Mouse (Mus musculus) ovary, postnatal 10 days (tissue): ENCODE results near the gene Maml2.

Source experiments
- DNase-seq: peaks from one replicate; pipeline ENCODE4 v3.0.0; 2022; ENCODE audit warnings: low spot score

Maml2 gene

GRCm38 (mm10) chr9:13566154-13566885 is 268.6 kb downstream of the Maml2 start:
- DNase-seq: no peak

GRCm38 (mm10) chr9:13569023-13569422 is 271.3 kb downstream of the Maml2 start:
- DNase-seq: no peak

GRCm38 (mm10) chr9:13572847-13573246 is 275.1 kb downstream of the Maml2 start:
- no peak for DNase-seq

- no peak for DNase-seq
Observed at GRCm38 (mm10) chr9:13574059-13574458, 276.3 kb downstream of the Maml2 start.

GRCm38 (mm10) chr9:13574913-13575312 is 277.2 kb downstream of the Maml2 start:
- no peak for DNase-seq

- no peak for DNase-seq
Observed at GRCm38 (mm10) chr9:13577150-13577549, 279.4 kb downstream of the Maml2 start.

GRCm38 (mm10) chr9:13581184-13581583 is 283.4 kb downstream of the Maml2 start:
- DNase-seq: no peak

- DNase-seq: no peak
Observed at GRCm38 (mm10) chr9:13583952-13584351, 286.2 kb downstream of the Maml2 start.

GRCm38 (mm10) chr9:13584435-13584834 is 286.7 kb downstream of the Maml2 start:
- no peak for DNase-seq

GRCm38 (mm10) chr9:13587085-13587933 is 289.6 kb downstream of the Maml2 start:
- no peak for DNase-seq

- no peak for DNase-seq
Observed at GRCm38 (mm10) chr9:13588786-13589185, 291.0 kb downstream of the Maml2 start.

GRCm38 (mm10) chr9:13592701-13593100 is 294.9 kb downstream of the Maml2 start:
- no peak for DNase-seq

GRCm38 (mm10) chr9:13597736-13598135 is 300.0 kb downstream of the Maml2 start:
- no peak for DNase-seq

- DNase-seq: no peak
Observed at GRCm38 (mm10) chr9:13598596-13599333, 301.0 kb downstream of the Maml2 start.

GRCm38 (mm10) chr9:13599334-13599614 is 301.5 kb downstream of the Maml2 start:
- DNase-seq: no peak

GRCm38 (mm10) chr9:13599800-13600199 is 302.0 kb downstream of the Maml2 start:
- no peak for DNase-seq

- no peak for DNase-seq
Observed at GRCm38 (mm10) chr9:13601729-13602128, 304.0 kb downstream of the Maml2 start.

GRCm38 (mm10) chr9:13603533-13604143 is 305.9 kb downstream of the Maml2 start:
- DNase-seq: no peak

GRCm38 (mm10) chr9:13607609-13608185 is 309.9 kb downstream of the Maml2 start:
- no peak for DNase-seq

- DNase-seq: no peak
Observed at GRCm38 (mm10) chr9:13608532-13609071, 310.8 kb downstream of the Maml2 start.

- DNase-seq: no peak
Observed at GRCm38 (mm10) chr9:13611561-13611960, 313.8 kb downstream of the Maml2 start.

GRCm38 (mm10) chr9:13612371-13612770 is 314.6 kb downstream of the Maml2 start:
- no peak for DNase-seq
